Mouse (Mus musculus) kidney, postnatal 4 days (tissue): ENCODE data around the gene Cdk14.

Experiments
- DNase-seq, 2 experiments: peaks; one replicate each; pipeline ENCODE4 v3.0.0; 2021; ENCODE audit warnings: mixed read lengths in 2 of 2

Cdk14 gene

DNA sequence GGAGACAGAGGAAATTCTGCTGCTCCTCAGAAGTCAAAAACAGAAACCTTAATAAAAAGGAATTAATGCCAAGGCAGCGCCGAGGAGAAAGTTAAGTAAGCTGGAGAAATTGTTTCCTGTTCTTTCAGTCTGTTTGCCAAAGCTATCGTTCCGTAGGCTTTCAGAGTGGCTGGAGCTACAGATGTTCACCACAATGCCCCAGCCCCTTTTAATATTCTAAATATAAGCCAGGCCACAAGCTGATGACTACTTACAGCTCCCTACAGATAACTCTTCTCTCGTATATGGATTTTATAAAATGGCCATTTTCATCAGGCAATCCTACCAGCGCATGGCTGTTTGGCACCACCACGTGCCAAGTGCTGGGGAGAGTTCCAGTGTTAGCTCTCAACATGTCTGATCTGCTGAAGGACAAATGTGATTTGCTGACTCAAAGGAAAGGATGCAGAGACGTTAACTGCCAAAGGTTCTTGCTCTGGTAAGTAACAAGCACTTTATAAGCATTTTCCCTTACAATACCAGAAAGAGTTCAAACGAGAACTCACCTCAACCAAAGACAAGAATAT lies 106.8 kb downstream of the Cdk14 start:
- no peak for DNase-seq

DNA sequence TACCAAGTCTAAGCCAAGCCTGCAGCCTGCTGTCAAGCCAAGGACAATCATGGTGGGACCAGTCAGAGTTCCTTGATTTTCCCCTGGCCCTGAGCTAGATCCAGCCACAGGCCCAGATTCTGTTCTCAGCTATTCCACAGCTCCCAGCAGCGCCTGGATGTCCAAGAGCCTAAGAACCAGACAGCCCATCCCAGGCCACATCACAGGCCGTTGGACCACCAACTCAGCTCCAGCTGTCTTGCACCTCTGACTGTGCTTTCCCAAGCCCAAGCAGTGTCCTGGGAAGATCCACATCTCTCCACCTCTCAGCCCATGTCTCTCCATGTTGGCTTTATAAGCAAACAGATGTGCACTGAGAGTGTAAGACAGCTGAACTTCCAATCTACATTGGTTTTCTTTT lies 114.8 kb downstream of the Cdk14 start:
- no peak for DNase-seq

DNA sequence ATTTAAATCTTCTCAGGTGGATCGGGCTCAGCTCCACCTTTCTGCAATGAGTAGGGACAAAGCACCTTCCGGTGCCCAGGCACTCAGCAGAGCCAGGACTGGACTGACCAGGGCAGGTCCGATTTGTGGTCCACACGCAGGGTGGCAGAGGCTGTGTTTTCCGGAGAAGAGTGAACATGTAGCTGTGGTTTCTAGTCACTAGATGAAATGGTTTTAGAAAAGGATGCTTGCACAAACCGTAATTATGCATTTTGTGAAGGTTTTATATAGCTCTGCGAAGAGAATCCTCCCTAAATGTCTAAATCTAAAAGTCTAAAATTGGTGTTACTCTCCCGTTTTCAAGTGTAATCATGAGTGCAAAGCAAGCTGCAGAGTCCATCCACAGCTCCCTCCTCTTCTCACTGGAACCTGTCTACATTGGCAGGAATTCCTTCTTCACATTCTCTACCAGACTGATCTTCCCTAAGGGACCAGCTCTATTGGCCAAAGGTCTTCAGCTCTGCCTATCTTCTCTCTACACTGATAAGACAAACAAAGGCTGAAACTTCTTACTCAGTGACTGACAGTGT lies 116.9 kb downstream of the Cdk14 start:
- no peak for DNase-seq

- DNase-seq, result no peak
Observed at GRCm38 (mm10) chr5:5301571-5302079, 118.5 kb downstream of the Cdk14 start.

DNA sequence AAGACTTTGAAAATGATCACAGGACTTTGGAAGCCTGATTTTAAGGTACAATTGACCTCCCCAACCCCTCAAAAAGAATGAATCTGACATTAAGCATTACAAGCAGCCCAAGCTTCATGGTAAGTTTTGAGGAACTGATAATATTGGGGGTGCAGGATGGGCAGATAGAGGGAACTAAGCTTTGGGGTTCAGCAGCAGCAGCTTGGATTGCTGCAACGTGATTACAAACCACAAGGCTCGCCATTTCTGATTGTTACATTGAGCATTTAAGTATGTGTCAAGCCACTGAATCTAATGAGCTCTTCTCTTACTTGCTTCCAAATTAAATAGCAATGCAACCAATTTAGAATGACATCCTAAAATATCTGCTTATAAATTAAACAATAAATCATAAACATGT lies 119.1 kb downstream of the Cdk14 start:
- no peak for DNase-seq

DNA sequence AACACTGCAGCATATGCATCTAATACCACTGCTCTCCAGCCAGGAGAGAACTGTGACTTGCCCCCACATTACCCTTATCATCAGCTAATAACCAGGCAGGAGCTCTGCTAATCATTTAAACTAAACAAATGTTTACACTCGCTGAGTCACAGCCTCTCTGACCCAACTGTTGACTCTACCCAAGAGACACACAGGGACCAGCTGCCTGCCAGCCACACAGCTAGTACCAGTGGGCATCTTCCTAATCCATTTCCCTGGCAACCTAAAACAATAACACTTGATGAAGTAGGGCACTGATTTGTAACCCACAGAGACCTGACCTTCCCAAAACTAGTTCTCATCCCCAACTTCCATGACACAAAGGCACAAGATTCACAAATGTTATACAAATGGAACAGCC lies 119.8 kb downstream of the Cdk14 start:
- DNase-seq, result no peak

- no peak for DNase-seq
Observed at GRCm38 (mm10) chr5:5297222-5297621, 122.9 kb downstream of the Cdk14 start.

DNA sequence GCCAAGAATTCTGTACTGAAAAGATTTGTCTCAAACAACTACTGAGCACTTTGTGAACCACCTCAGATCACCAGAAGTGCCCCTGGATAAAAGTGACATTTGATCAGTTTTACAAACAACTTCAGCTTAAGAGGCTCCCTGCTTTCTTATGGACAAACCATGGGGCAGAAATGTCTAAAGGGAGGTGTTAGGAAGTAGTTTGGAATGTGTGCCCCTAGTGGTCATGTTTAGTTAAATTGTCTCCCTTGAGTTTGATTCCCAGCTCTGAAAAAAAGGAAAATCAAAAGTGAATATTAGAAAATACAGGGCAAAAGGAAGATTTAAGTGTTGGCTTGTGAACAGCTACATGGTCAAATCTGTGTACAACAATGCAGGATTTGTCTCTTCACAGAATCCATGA lies 123.3 kb downstream of the Cdk14 start:
- no peak for DNase-seq

GRCm38 (mm10) chr5:5292830-5293542 lies 127.1 kb downstream of the Cdk14 start:
- no peak for DNase-seq

GRCm38 (mm10) chr5:5291321-5291991 lies 128.7 kb downstream of the Cdk14 start:
- DNase-seq, result no peak

DNA sequence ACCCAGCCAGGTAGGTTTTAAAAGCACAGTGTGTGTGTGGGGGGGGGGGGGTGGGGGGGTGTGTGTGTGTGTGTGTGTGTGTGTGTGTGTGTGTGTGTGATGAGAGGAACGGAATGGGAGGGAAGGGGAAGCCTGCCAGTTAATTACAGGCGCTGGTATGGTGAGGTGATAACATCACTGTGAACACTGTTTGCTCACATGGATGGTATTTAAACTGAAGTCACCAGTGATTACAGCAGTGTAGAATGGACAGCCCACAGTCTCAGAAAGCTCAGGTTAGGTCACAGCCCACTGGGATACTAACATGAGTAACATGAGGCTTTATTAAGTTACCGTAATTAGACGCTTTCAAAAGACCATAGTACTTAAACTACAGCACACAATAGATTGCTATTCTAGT lies 129.4 kb downstream of the Cdk14 start:
- DNase-seq, result no peak

DNA sequence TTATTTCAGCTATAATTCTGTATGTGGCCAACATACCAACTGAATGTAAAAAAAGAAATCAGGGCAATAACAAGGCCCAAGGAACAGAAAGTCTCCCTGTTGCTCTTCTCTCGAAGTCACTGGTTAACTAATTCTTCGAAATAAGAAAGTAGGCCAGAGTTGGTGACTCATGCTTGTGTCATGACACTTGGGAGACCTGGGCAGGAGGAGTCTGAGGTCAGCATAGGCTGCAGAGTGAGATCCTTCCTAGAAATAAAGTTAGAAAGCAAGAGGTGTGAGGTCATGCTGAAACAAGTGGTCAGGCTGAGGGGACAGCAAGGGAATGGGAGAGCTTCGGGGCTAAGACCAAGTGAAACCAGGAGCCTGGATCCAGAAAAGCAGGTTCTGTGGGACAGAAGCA lies 134.2 kb downstream of the Cdk14 start:
- no peak for DNase-seq

DNA sequence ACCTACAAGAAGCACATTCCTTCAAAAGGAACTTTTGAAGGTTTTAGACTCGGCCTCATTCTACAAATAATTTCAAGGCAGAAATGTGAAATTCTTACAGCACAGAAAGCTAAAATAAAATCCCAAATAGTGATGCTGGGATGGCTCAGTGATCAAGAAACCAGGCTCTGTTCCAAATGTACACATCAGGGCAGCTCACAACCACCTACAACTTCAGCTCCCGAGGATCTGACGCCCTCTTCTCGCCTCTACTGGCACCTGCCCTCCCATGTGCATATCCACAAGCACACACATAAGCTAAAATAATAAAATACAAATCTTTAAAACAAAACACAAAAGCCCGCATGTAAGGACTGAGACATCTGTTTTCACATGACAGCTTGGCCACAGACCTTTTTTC lies 135.6 kb downstream of the Cdk14 start:
- DNase-seq, result no peak

GRCm38 (mm10) chr5:5283756-5284430 lies 136.2 kb downstream of the Cdk14 start:
- DNase-seq, result no peak

DNA sequence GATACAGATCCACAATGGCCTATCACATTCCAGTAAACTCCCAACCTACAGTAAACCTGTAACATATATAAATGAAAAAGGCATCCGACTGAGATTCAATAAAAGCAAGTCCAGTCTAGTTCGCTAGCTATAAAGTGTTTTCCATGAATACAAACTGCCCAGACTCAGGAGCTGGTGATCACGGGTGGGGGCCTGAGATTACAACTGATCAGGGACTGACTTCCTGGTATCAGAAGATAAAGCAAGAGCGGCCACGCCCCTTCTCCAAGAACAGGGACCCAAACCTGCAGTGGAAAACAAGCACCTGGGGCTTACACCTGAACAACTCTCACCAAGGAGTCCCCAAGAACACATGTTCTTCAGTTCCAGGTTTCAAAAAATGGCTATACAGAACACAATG lies 137.7 kb downstream of the Cdk14 start:
- no peak for DNase-seq

GRCm38 (mm10) chr5:5275321-5275720 lies 144.8 kb downstream of the Cdk14 start:
- no peak for DNase-seq

- no peak for DNase-seq
Observed at GRCm38 (mm10) chr5:5274318-5274717, 145.8 kb downstream of the Cdk14 start.

- no peak for DNase-seq
Observed at GRCm38 (mm10) chr5:5266787-5267126, 153.4 kb downstream of the Cdk14 start.

DNA sequence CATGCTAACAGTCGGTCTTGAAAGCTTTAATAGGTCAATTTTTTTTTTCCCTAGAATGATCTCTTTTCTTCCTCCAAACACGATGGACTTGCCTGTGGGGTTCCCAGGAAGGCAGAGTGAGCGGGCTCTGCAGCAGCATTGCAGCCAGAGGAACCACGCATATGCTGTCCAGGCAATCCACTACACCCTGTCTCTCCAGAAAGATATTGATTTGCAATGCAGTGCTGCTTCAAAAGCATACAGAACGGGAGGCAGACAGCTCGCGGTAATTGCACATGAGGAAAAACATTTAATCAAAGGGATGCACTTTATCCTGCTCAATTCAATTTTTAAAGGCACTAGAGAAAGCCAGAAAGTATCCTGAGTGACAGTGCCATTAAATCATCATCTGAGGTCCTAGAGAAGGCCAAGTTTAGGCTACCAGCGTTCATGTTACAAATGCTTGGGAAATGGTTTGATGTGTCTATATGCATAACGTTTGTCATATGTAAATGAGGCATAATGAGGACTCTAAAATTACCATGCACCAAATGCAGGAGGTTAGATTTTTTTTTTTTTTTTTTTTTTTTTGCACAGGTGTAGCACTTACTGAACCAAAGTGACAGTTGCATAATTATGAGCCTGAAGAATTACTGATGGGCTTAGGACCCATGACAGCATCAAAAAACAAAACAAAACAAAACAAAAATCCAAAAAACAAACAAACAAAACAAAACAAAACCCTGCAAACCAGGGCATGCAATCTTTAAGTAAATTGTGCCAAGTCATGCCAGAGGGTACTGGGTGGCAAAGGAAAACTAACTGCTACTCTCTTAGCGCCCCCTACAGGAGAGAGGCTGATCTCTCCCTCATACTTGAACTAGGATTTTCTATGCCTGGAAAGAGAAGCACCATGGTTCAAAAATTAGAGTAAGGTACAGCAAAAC lies 154.0 kb downstream of the Cdk14 start:
- DNase-seq, result peak; percentile 44 to 66

DNA sequence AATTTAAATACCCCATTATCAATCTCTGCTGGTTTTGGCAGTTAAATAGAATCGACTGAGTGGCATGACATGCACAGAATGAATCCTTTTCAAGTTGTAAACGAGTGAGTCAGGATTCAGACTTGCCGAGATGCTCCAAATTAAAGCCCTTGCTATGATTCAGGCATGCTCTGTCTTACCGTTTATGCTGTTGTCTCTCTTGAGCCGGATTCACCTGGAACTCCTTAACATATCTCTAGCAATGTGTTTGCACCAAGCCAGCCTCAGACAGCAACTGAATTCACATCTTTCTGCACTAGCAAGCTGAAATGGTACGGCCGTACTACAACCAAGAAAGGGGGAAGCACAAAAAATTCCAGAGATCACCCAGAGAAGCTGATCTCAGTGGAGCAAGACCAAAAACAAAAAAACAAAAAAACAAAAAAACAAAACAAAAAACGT lies 154.7 kb downstream of the Cdk14 start:
- no peak for DNase-seq

GRCm38 (mm10) chr5:5264712-5265111 lies 155.4 kb downstream of the Cdk14 start:
- DNase-seq, result no peak

- peak in 1 of 2 experiments; percentile 22 for DNase-seq
Observed at GRCm38 (mm10) chr5:5261725-5262296, 158.3 kb downstream of the Cdk14 start.
